Mouse (Mus musculus): Measurements from ENCODE around the gene C2cd5.

DNA sequence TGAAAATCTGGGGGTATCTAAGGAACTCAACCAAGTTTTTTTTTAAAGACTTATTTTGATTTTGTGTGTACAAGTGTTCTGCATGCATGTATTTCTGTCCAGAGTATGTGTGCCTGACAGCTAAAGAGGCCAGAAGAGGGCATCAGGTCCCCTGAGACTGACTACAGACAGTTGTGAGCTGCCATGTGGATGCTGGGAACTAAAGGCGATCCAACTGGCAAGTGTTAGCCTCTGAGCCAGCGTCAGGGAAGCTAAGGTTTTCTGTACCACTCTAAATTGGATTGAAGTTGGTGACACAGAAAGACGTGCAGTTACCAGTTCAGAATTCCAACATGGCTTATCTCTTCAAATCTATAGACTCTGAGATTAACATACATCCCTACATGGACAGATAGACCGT is 72.0 kb downstream of the C2cd5 start:
- TF ChIP-seq CTCF (IDR thresholded peaks at IDR 0.05 in 2 of 3, conservative IDR thresholded peaks at IDR 0.05 in 1 of 3; ENCODE audit: control insufficient read depth in 1 of 3, insufficient read depth in 1 of 3, low read depth in 2 of 3, low read length in 3 of 3, poor library complexity in 1 of 3, severe bottlenecking in 1 of 3) = no peak
- TF ChIP-seq E2F4 (IDR thresholded peaks at IDR 0.05; ENCODE audit: borderline replicate concordance, low read depth, low read length) = no peak
